Mouse (Mus musculus) bone marrow macrophage, adult 2 months (primary cell): ENCODE results near the gene Dennd1a. TPM values are rescaled to one million over a fixed set of nuclear protein-coding genes. Genes with fewer than 3 reads are reported as not detected.

ENCODE experiments used
- H3K27ac ChIP-seq: 2 replicates; pipeline ENCODE4 v1.5.1; 2012; ENCODE audit warnings: low read depth, low read length; ENCODE audit not compliant: insufficient read depth
- H3K4me1 ChIP-seq: 2 replicates; pipeline ENCODE4 v1.6.1; 2012; ENCODE audit warnings: low read length; ENCODE audit not compliant: control insufficient read depth, insufficient read depth
- H3K4me3 ChIP-seq: 2 replicates; pipeline ENCODE4 v1.5.1; 2012; ENCODE audit warnings: mild to moderate bottlenecking, low read length, moderate library complexity; ENCODE audit not compliant: insufficient read depth
- CTCF ChIP-seq: IDR thresholded peaks from 2 replicates; pipeline ENCODE4 v1.5.1; 2012; ENCODE audit warnings: low read depth, mild to moderate bottlenecking, low read length, moderate library complexity
- POLR2A ChIP-seq: IDR thresholded peaks from 2 replicates; pipeline ENCODE4 v1.6.1; 2012; ENCODE audit warnings: mild to moderate bottlenecking, low read depth, low read length, borderline replicate concordance
- polyA plus RNA-seq: library from polyadenylated mRNA; stranded (reverse); fragments of >200 nt; gene quantifications from 2 replicates; pipeline ENCODE4 v1.2.4, GENCODE M21; 2012; ENCODE audit not compliant: missing spikeins, insufficient read depth, insufficient read length

Gene Dennd1a
- polyA plus RNA-seq, 1 experiment: 73.7 TPM

GRCm38 (mm10) chr2:37756220-37756930 is 530.8 kb downstream of the Dennd1a start:
- H3K4me1 ChIP-seq: peaks cover 6% of the 10 kb centered on the region
- no peak overlapping the region for H3K4me3 ChIP-seq
- TF ChIP-seq POLR2A (no peak), CTCF (no peak)
- no peak overlapping the region for H3K27ac ChIP-seq

DNA sequence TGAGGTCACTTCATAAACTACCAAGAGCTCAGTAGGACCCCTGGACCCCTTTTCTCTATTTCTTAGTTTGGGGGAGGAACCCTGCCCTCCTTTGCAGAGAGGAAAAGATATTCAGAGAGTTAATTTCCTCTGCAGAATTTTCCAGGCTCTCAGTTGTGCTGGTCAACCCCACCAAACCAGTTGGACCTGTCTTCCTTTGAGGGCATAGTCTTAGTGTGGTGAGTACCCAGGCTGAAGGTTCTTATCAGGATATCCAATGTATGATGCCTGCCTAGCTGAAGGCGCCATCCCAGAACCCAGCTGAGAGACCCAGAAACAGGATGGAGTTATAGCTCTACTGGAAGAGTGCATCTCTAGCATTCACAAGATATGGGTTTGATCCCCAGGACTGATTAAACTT is 536.1 kb downstream of the Dennd1a start:
- no peak overlapping the region for H3K27ac ChIP-seq
- H3K4me3 ChIP-seq: no peak overlapping the region
- peaks cover 2% of the 10 kb centered on the region; the same call in 1 of the 2 replicates for H3K4me1 ChIP-seq
- no peak for TF ChIP-seq CTCF
- TF ChIP-seq POLR2A: no peak

DNA sequence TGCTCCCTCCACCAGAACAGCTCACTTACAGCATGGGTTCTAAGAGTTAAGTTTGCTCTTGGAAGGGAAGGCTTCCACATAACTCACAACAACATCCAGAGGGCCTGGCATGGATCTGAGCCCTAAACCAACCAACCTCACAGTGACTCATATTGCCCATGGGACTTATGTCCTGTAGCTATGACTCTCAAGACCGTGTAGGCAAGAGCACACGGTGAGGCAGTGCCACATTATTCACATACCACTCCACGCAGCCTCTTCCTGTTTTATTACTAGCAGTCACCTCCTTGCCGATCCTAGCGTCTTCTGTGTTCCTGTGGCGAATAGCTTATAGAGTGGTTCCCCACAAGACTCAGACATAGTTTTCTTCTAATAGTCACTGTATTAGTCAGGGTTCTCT is 537.9 kb downstream of the Dennd1a start:
- Histone ChIP-seq H3K27ac (no peak overlapping the region), H3K4me1 (peaks cover 2% of the 10 kb centered on the region; the same call in 1 of the 2 replicates), H3K4me3 (no peak overlapping the region)
- TF ChIP-seq POLR2A (no peak), CTCF (no peak)

Other genes with a start within 250 kb of the Dennd1a start
- 0.32 TPM in 1 of 2 replicates, not detected in the other for gene Lhx2, start 51.9 kb upstream of the Dennd1a start, polyA plus RNA-seq
- gene Nek6, start 224.3 kb upstream of the Dennd1a start, polyA plus RNA-seq: 15.8 and 17.0 TPM in 2 replicates